Mouse (Mus musculus) ES-CJ7 (cell line): ENCODE measurements around the gene Gpx4.

Source experiments
- DNase-seq: peaks from one replicate; pipeline ENCODE4 v3.0.0; 2011; ENCODE audit warnings: low read depth, low spot score

Gene Gpx4

DNA sequence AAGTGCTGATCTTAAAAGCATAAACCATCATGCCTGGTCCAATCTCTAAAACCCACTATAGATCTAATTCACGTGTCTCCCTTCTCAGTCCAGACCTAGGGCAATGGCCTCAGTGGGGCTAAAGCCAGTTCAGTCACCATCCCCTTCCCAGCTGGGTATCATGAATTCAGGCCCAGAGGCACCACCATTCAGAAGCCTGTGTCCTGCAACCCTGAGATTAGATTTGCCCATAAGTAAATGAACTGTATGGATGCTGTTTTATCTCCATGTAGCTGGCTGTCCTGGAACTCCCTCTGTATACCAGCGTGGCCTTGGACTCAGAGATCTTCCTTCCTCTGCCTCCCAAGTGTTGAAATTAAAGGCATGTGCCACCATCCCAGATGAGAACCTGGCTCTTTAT, 56.1 kb downstream of the Gpx4 start:
- DNase-seq: no peak

GRCm38 (mm10) chr10:80104181-80104580, 57.2 kb downstream of the Gpx4 start:
- no peak for DNase-seq

DNA sequence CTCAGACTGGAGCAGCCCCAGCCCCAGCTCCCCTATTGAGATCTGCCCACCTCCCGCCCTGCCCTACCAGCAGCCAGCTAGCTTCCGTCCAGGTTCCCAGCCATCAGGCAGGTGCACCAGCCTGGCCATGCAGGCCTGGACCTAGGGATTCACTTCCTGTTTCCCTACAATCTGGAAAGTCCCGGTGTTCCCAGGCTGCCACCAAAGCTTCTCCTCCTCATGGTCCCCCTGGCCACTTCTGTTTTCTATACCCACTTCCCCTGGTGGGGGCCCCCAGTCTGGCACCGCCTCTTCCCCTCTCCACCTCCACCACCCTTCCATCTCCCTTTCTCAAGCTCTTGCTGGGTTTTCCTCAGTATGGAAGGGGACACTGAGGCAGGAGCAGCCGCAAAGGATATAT, 58.5 kb downstream of the Gpx4 start, which contains the start of gene Sbno2:
TSS of gene Sbno2 (minus strand) at position 112 of the 400 bp plus-strand sequence.
- no peak for DNase-seq

DNA sequence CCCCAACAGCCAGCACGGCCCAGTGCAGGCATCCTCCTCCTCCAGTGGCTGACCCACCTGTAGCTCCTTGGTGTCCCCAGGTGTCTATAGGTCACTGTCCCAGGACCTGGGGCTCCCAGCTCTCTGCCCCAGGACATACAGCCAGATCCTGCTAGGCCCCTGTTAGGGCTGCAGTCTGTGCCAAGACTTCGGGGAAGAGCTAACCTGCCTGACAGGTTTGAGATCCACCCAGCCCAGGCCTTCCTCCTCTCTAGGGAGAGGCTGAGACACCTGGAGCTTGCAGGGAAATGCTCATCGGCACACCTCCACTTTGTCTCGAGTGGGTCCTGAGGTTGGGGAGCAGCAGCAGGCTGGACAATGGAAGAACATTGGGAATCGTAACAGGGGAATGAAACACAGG, 59.0 kb downstream of the Gpx4 start:
- DNase-seq: no peak
